Mouse (Mus musculus) layer of hippocampus, adult 2 months (tissue): Measurements from ENCODE around the gene Ptpn12. TPM values are rescaled to one million over a fixed set of nuclear protein-coding genes. Genes with fewer than 3 reads are reported as not detected.

Experiments
- DNase-seq, 2 experiments: peaks; one replicate each; pipeline ENCODE4 v3.0.0; 2022; ENCODE audit warnings: low spot score in 2 of 2
- H3K27ac ChIP-seq: fragments of 200-600 bp; 2 replicates; pipeline ENCODE4 v1.8.1; 2022
- H3K4me3 ChIP-seq: fragments of 200-600 bp; 2 replicates; pipeline ENCODE4 v1.8.1; 2022; ENCODE audit warnings: mild to moderate bottlenecking
- CTCF ChIP-seq: fragments of 200-600 bp; conservative IDR thresholded peaks from 2 replicates; pipeline ENCODE4 v1.8.1; 2022; ENCODE audit warnings: antibody characterized with exemption, mild to moderate bottlenecking, moderate library complexity
- total RNA-seq, 2 experiments: library from RNA; stranded (reverse); gene quantifications; 2 replicates each; pipeline ENCODE4 v1.2.3; 2021

Gene Ptpn12
- total RNA-seq, 2 experiments from 2014 or later: 33.9 to 34.0 TPM

- no peak for DNase-seq
- H3K4me3 ChIP-seq: no peak overlapping the region
- no peak for TF ChIP-seq CTCF
- H3K27ac ChIP-seq: 0 out of 2 replicates have a peak overlapping the region, but pooled peaks have one; percentile 9
These were observed 115.6 kb downstream of the Ptpn12 start for GRCm38 (mm10) chr5:20940040-20940571.

GRCm38 (mm10) chr5:20938523-20938922 is 117.2 kb downstream of the Ptpn12 start:
- no peak for TF ChIP-seq CTCF
- no peak overlapping the region for H3K4me3 ChIP-seq
- H3K27ac ChIP-seq: peak overlapping the region; percentile 44; the same call in 1 of the 2 replicates
- DNase-seq: no peak

Other genes starting within 250 kb of the Ptpn12 start
- 10 to 100 TPM; 12.1 to 13.6 TPM for gene Phtf2, start 173.8 kb downstream of the Ptpn12 start, total RNA-seq
- 10 to 100 TPM; 19.7 to 21.8 TPM for gene Tmem60, start 173.7 kb downstream of the Ptpn12 start, total RNA-seq
- gene Rsbn1l, start 99.5 kb downstream of the Ptpn12 start, total RNA-seq: 10 to 100 TPM; 19.2 to 21.7 TPM
- gene Gsap, start 130.3 kb upstream of the Ptpn12 start, total RNA-seq: 1 to 10 TPM; 7.3 to 9.0 TPM